Mouse (Mus musculus) kidney, embryonic 14.5 days (tissue): ENCODE results near the gene Zfp692. TPM values are rescaled to one million over a fixed set of nuclear protein-coding genes. Genes with fewer than 3 reads are reported as not detected.
A peak's percentile ranks its signal among the peaks of the same experiment; 100 is the strongest.

ENCODE experiments used
- ATAC-seq: fragments of 200-750 bp; cut with Nextera tagmentation; 2 replicates; pipeline ENCODE4 v1.8.0; 2017; ENCODE audit warnings: moderate number of reproducible peaks, mild to moderate bottlenecking, moderate TSS enrichment, moderate library complexity; ENCODE audit not compliant: low FRiP score, low TSS enrichment
- H3K27ac ChIP-seq: fragments of 300-500 bp; sonication (generic); 2 replicates; pipeline ENCODE4 v1.5.1; 2014; ENCODE audit warnings: low read depth, mild to moderate bottlenecking, low read length, moderate library complexity, mixed read lengths
- H3K27me3 ChIP-seq: fragments of 300-500 bp; sonication (generic); 2 replicates; pipeline ENCODE4 v1.6.1; 2014; ENCODE audit warnings: mild to moderate bottlenecking, low read length; ENCODE audit not compliant: control insufficient read depth, insufficient read depth
- H3K36me3 ChIP-seq: fragments of 300-500 bp; sonication (generic); 2 replicates; pipeline ENCODE4 v1.6.1; 2014; ENCODE audit warnings: low read length, mixed read lengths; ENCODE audit not compliant: control insufficient read depth, insufficient read depth
- H3K4me1 ChIP-seq: fragments of 300-500 bp; sonication (generic); 2 replicates; pipeline ENCODE4 v1.6.1; 2014; ENCODE audit warnings: low read length, mixed read lengths; ENCODE audit not compliant: control insufficient read depth, insufficient read depth
- H3K4me2 ChIP-seq: fragments of 300-500 bp; sonication (generic); replicated peaks from 2 replicates; pipeline ENCODE4 v1.6.1; 2014; ENCODE audit warnings: low read depth, mild to moderate bottlenecking, low read length
- H3K4me3 ChIP-seq: fragments of 300-500 bp; sonication (generic); 2 replicates; pipeline ENCODE4 v1.5.1; 2014; ENCODE audit warnings: mild to moderate bottlenecking, low read length
- H3K9ac ChIP-seq: fragments of 300-500 bp; sonication (generic); 2 replicates; pipeline ENCODE4 v1.6.1; 2014; ENCODE audit warnings: low read depth, mild to moderate bottlenecking, low read length, moderate library complexity
- H3K9me3 ChIP-seq: fragments of 300-500 bp; sonication (generic); 2 replicates; pipeline ENCODE4 v1.6.1; 2016; ENCODE audit warnings: low read length; ENCODE audit not compliant: control insufficient read depth
- WGBS: fragments of 180-500 bp; shearing (Covaris S2); extraction: QIAGEN DNeasy Blood & Tissue Kit; methylation state at CpG from one replicate; pipeline ENCODE4 v1.1.7; 2014; 5-methylcytosine and 5-hydroxymethylcytosine counted together
- polyA plus RNA-seq: library from polyadenylated mRNA; unstranded; fragments of >200 nt; fragmentation: Nextera tagmentation; extraction: Ambion mirVana; gene quantifications from 2 replicates; pipeline ENCODE4 v1.2.1, GENCODE M21; 2014

Gene Zfp692
- polyA plus RNA-seq, 1 experiment from 2014 or later, result 19.3 TPM

- H3K4me3 ChIP-seq, result peak overlapping the region; percentile 96
- WGBS, result 22% methylated on average over 10 of the region's 10 CpGs
- no peaks in the 10 kb centered on the region for H3K27me3 ChIP-seq
- H3K9me3 ChIP-seq, result no peaks in the 10 kb centered on the region
- peak overlapping the region; percentile 87 for H3K4me2 ChIP-seq
- H3K4me1 ChIP-seq, result peaks cover 19% of the 10 kb centered on the region
- peaks cover 26% of the 10 kb centered on the region for H3K36me3 ChIP-seq
- H3K27ac ChIP-seq, result no peak overlapping the region
- ATAC-seq, result peak; percentile 11; the same call in 1 of the 2 replicates
- H3K9ac ChIP-seq, result peak overlapping the region; percentile 76
Observed at GRCm38 (mm10) chr11:58331149-58331495, 24.3 kb downstream of the Zfp692 start.

DNA sequence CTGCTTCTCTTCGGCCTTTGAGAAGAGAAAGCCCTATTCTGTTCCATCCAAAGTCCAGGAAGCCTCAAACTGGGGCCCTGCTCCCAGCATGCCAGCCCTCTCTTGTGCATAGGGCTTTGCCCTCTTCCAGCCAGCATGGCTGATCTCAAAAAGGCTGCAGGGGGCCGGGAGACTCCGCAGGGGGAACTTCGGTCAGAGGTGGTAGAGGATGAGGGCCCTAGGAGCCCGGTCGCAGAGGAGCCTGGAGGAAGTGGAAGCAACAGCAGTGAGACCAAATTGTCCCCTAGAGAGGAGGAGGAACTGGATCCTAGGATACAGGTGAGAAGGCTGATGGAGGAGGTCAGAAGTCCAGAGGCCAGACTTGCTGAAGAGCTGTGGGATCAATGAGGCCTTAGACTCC lies 24.7 kb downstream of the Zfp692 start:
- peaks cover 19% of the 10 kb centered on the region for H3K4me1 ChIP-seq
- H3K4me3 ChIP-seq, result peak overlapping the region; percentile 96
- H3K9ac ChIP-seq, result peak overlapping the region; percentile 76; the same call in 1 of the 2 replicates
- H3K4me2 ChIP-seq, result peak overlapping the region; percentile 87
- peaks cover 30% of the 10 kb centered on the region for H3K36me3 ChIP-seq
- 90% methylated on average over 6 of the region's 6 CpGs for WGBS
- H3K27me3 ChIP-seq, result no peaks in the 10 kb centered on the region
- ATAC-seq, result no peak
- no peaks in the 10 kb centered on the region for H3K9me3 ChIP-seq
- H3K27ac ChIP-seq, result no peak overlapping the region

DNA sequence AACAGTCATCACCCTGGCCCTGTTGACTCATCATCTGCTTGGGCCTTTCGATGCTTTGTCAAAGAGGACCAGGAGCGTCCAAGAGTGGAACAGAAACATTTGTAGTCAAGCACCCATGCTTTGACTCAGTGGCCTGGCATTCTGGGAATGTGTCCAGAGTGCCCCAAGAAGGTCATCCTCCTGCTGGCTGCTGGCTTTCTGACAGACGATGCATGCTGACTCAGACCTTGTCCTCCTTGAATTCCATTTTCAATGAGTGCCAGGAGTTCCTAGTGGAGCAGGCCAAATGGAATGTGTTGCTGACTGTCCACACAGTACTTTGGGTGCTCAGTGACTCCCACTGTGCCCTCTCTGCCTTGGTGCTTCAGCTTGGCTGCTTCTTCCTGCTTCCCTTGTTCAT lies 27.9 kb downstream of the Zfp692 start:
- Histone ChIP-seq H3K4me3 (no peak overlapping the region), H3K36me3 (peaks cover 43% of the 10 kb centered on the region), H3K27me3 (no peaks in the 10 kb centered on the region), H3K27ac (no peak overlapping the region), H3K4me2 (no peak overlapping the region), H3K4me1 (peaks cover 13% of the 10 kb centered on the region), H3K9me3 (no peaks in the 10 kb centered on the region), H3K9ac (no peak overlapping the region)
- WGBS, result 80% methylated on average over 3 of the region's 3 CpGs
- ATAC-seq, result no peak

- H3K27ac ChIP-seq, result no peak overlapping the region
- no peaks in the 10 kb centered on the region for H3K27me3 ChIP-seq
- H3K4me1 ChIP-seq, result no peaks in the 10 kb centered on the region
- peaks cover 34% of the 10 kb centered on the region for H3K36me3 ChIP-seq
- 94% methylated on average over 4 of the region's 4 CpGs for WGBS
- ATAC-seq, result no peak
- no peak overlapping the region for H3K9ac ChIP-seq
- no peak overlapping the region for H3K4me2 ChIP-seq
- H3K9me3 ChIP-seq, result no peaks in the 10 kb centered on the region
- no peak overlapping the region for H3K4me3 ChIP-seq
Observed at GRCm38 (mm10) chr11:58346745-58347144, 39.9 kb downstream of the Zfp692 start.

DNA sequence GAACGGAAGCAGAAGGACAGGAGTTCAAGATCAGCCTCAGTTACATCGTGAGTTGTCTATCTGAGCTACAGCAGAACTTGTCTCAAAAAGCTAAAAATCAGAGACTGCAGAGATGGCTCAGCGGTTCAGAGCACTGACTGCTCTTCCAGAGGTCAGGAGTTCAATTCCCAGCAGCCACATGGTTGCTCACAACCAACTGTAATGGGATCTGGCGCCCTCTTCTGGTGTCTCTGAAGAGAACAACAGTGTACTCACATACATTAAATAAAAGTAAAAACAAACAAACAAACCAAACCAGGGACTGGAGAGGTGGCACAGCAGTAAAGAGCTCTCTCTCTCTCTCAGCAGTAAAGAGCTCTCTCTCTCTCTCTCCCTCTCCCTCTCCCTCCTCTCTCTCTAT lies 43.8 kb downstream of the Zfp692 start:
- WGBS, result 70% methylated on average over 4 of the region's 4 CpGs
- no peak for ATAC-seq
- Histone ChIP-seq H3K36me3 (peaks cover 15% of the 10 kb centered on the region), H3K4me2 (no peak overlapping the region), H3K9ac (no peak overlapping the region), H3K4me1 (no peaks in the 10 kb centered on the region), H3K4me3 (no peak overlapping the region), H3K9me3 (no peaks in the 10 kb centered on the region), H3K27ac (no peak overlapping the region), H3K27me3 (no peaks in the 10 kb centered on the region)

DNA sequence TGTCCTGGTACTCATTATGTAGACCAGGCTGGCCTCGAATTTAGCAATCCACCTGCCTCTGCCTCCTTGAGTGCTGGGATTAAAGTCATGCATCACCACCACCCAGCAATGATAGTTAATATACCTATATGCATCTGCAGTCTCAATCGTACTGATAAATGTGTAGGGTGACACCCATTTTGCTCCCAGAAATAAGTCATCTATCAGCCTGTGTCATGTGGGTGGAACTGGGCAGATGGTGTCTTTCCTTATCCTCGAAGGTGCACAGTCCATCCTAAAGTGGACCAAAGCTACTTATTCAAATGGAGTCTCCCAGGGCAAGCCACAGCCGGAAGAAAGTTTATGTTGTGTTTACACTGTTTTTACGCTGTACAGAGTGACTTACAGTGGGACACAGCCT lies 44.3 kb downstream of the Zfp692 start:
- Histone ChIP-seq H3K9me3 (no peaks in the 10 kb centered on the region), H3K27me3 (no peaks in the 10 kb centered on the region), H3K4me2 (no peak overlapping the region), H3K36me3 (peaks cover 9% of the 10 kb centered on the region), H3K4me1 (no peaks in the 10 kb centered on the region), H3K9ac (no peak overlapping the region), H3K27ac (no peak overlapping the region), H3K4me3 (no peak overlapping the region)
- WGBS, result 80% methylated on average over 5 of the region's 5 CpGs
- ATAC-seq, result no peak

DNA sequence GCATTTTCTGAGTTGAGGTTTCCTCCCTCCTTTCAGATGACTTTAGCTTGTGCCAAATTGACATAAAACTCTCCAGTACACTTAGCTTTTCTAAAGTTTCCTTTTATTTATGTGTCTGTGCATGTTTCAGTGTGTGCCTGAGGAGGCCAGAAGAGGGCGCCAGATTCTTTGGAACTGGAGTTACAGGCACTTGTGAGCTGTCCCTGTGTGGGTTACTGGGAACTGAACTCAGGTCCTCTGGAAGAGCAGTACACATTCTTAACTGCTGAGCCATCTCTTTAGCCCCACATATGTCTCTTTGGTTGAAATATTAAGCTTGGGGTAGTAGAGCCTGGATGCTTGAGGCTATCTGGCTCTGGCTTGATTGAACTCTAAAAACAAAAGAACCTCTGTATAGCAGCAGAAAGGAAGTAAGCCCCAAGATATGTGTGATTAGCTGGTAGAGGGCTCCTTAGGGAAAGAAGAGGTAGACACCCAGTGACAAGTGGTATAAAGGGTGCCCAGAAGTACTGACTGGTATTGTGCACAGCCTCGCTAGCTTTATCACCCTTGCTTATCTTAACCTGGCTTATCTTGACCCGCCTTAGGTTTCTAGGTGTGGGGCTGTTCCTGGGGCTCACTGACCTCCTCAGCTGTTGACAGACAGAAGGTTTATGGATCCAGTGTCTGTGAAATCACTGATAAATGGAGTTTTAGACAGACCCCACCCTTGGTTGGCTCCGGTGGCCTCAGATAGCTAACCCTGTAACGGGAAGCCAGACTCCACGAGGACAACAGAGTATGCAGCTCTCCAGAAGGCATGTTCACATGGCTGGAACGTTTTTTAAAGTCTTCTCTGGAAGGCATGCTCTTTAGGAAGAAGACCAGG lies 46.0 kb downstream of the Zfp692 start:
- 52% methylated on average over 7 of the region's 7 CpGs for WGBS

GRCm38 (mm10) chr11:58353709-58354108 lies 46.8 kb downstream of the Zfp692 start:
- WGBS, result 80% methylated on average over 3 of the region's 3 CpGs
- Histone ChIP-seq H3K4me2 (no peak overlapping the region), H3K36me3 (no peaks in the 10 kb centered on the region; the same call in 1 of the 2 replicates), H3K9ac (no peak overlapping the region), H3K27ac (no peak overlapping the region), H3K9me3 (no peaks in the 10 kb centered on the region), H3K4me3 (no peak overlapping the region), H3K4me1 (no peaks in the 10 kb centered on the region), H3K27me3 (no peaks in the 10 kb centered on the region)
- ATAC-seq, result no peak

More for the DNA sequence above, 46.0 kb downstream of the Zfp692 start:
- ATAC-seq, result no peak
- Histone ChIP-seq H3K27ac (no peak overlapping the region), H3K9me3 (no peaks in the 10 kb centered on the region), H3K9ac (no peak overlapping the region), H3K4me3 (no peak overlapping the region), H3K4me1 (no peaks in the 10 kb centered on the region), H3K36me3 (no peaks in the 10 kb centered on the region; the same call in 1 of the 2 replicates), H3K4me2 (no peak overlapping the region), H3K27me3 (no peaks in the 10 kb centered on the region)

- WGBS, result 34% methylated on average over 10 of the region's 10 CpGs
Observed at GRCm38 (mm10) chr11:58354476-58354875, 47.6 kb downstream of the Zfp692 start.

More at GRCm38 (mm10) chr11:58354476-58354875, 47.6 kb downstream of the Zfp692 start:
- Histone ChIP-seq H3K9me3 (no peaks in the 10 kb centered on the region), H3K27me3 (no peaks in the 10 kb centered on the region), H3K4me1 (no peaks in the 10 kb centered on the region), H3K9ac (no peak overlapping the region), H3K27ac (no peak overlapping the region), H3K36me3 (no peaks in the 10 kb centered on the region), H3K4me2 (no peak overlapping the region), H3K4me3 (no peak overlapping the region)
- ATAC-seq, result no peak
